Mouse (Mus musculus) cortical plate, adult 2 months (tissue): Measurements from ENCODE around the gene Met.

Experiments
- CTCF ChIP-seq: fragments of 200-500 bp; IDR thresholded peaks from 2 replicates; pipeline ENCODE4 v1.5.1; 2011; ENCODE audit warnings: mild to moderate bottlenecking, control low read depth, low read length; ENCODE audit not compliant: insufficient read depth; ENCODE audit errors: extremely low read depth
- POLR2A ChIP-seq: fragments of 200-500 bp; IDR thresholded peaks from 2 replicates; pipeline ENCODE4 v1.6.1; 2011; ENCODE audit warnings: mild to moderate bottlenecking, low read length, control low read depth; ENCODE audit not compliant: insufficient read depth; ENCODE audit errors: extremely low read depth

DNA sequence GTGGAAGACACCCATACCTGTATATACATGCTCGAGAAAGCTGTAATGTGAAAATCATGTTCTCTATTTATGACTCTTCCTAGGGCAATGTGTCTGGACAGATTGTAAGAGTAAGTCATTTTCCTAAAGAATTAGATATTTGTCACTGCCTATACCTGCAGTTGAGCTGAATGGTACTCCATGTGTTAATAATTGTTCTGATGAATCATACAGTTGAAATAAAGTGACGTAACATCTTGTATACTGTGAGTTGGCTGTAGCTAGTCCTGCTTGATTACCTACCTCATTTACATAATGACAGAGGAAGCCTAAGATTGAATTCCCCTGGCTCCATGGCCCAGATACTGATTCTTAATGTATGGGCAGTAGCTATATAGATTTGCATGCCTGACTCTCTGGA lies 110.1 kb downstream of the Met start:
- TF ChIP-seq POLR2A (no peak), CTCF (no peak)
